Mouse (Mus musculus) heart, embryonic 14.5 days (tissue): ENCODE results near the gene Drd1. TPM values are rescaled to one million over a fixed set of nuclear protein-coding genes. Genes with fewer than 3 reads are reported as not detected.

Experiments used
- ATAC-seq: fragments of 200-750 bp; cut with Nextera tagmentation; 2 replicates; pipeline ENCODE4 v1.8.0; 2017; ENCODE audit warnings: low read depth, moderate TSS enrichment; ENCODE audit not compliant: insufficient number of reproducible peaks, insufficient read depth, low FRiP score
- H3K27ac ChIP-seq, 2 experiments: fragments of 200-500 bp in 1 of 2; fragments of 300-500 bp in 1 of 2; sonication (generic) in 1 of 2; replicated peaks in 1 of 2; 2 replicates each; pipeline ENCODE4 v1.5.1; 2012 to 2014; ENCODE audit warnings: low read depth in 2 of 2, low read length in 2 of 2, control low read depth in 1 of 2, mild to moderate bottlenecking in 1 of 2, mixed read lengths in 1 of 2; ENCODE audit not compliant: control insufficient read depth in 1 of 2, insufficient read depth in 1 of 2
- H3K27me3 ChIP-seq: fragments of 300-500 bp; sonication (generic); 2 replicates; pipeline ENCODE4 v1.6.1; 2014; ENCODE audit warnings: mild to moderate bottlenecking, low read length, control low read depth; ENCODE audit not compliant: control insufficient read depth, insufficient read depth
- H3K36me3 ChIP-seq: fragments of 300-500 bp; sonication (generic); 2 replicates; pipeline ENCODE4 v1.6.1; 2014; ENCODE audit warnings: mild to moderate bottlenecking, control low read depth, low read length, mixed read lengths; ENCODE audit not compliant: control insufficient read depth, insufficient read depth
- H3K4me1 ChIP-seq, 2 experiments: fragments of 200-500 bp in 1 of 2; fragments of 300-500 bp in 1 of 2; sonication (generic) in 1 of 2; 2 replicates each; pipeline ENCODE4 v1.6.1; 2012 to 2014; ENCODE audit warnings: low read length in 2 of 2, control low read depth in 1 of 2, mixed read lengths in 1 of 2; ENCODE audit not compliant: control insufficient read depth in 2 of 2, insufficient read depth in 2 of 2
- H3K4me2 ChIP-seq: fragments of 300-500 bp; sonication (generic); 2 replicates; pipeline ENCODE4 v1.6.1; 2014; ENCODE audit warnings: mild to moderate bottlenecking, low read length
- H3K4me3 ChIP-seq, 2 experiments: fragments of 200-500 bp in 1 of 2; fragments of 300-500 bp in 1 of 2; sonication (generic) in 1 of 2; 2 replicates each; pipeline ENCODE4 v1.5.1; 2012 to 2014; ENCODE audit warnings: low read length in 2 of 2, mild to moderate bottlenecking in 2 of 2, control low read depth in 1 of 2, low read depth in 1 of 2, moderate library complexity in 1 of 2; ENCODE audit not compliant: control insufficient read depth in 1 of 2, insufficient read depth in 1 of 2
- H3K9ac ChIP-seq: fragments of 300-500 bp; sonication (generic); 2 replicates; pipeline ENCODE4 v1.6.1; 2014; ENCODE audit warnings: mild to moderate bottlenecking, low read length
- H3K9me3 ChIP-seq: fragments of 300-500 bp; sonication (generic); 2 replicates; pipeline ENCODE4 v1.6.1; 2016; ENCODE audit warnings: low read length, control low read depth; ENCODE audit not compliant: control insufficient read depth
- WGBS: fragments of 180-500 bp; shearing (Covaris S2); extraction: QIAGEN DNeasy Blood & Tissue Kit; methylation state at CpG from one replicate; pipeline ENCODE4 v1.1.7; 2014; 5-methylcytosine and 5-hydroxymethylcytosine counted together
- polyA plus RNA-seq: library from polyadenylated mRNA; unstranded; fragments of >200 nt; fragmentation: Nextera tagmentation; extraction: Ambion mirVana; gene quantifications from 2 replicates; pipeline ENCODE4 v1.2.1, GENCODE M21; 2014

Drd1 gene
- 0.20 TPM in 1 of 2 replicates, not detected in the other for polyA plus RNA-seq

GRCm38 (mm10) chr13:54055448-54055861 lies at the start of gene Drd1:
Gene Drd1 (minus strand): TSS chr13:54055705.
- H3K9ac ChIP-seq, result peak within 1 kb of the TSS; percentile 62
- WGBS, result under 1% methylated on average over 31 of the region's 31 CpGs
- peak; percentile 39; the same call in 1 of the 2 replicates for ATAC-seq

GRCm38 (mm10) chr13:54103866-54104265 lies 48.4 kb upstream of the Drd1 start:
- Histone ChIP-seq H3K4me1 (peaks cover 6 to 19% of the 10 kb centered on the region in 2 experiments), H3K27ac (no peak overlapping the region), H3K4me2 (no peak overlapping the region), H3K27me3 (no peaks in the 10 kb centered on the region), H3K36me3 (peaks cover 50% of the 10 kb centered on the region), H3K4me3 (no peak overlapping the region), H3K9me3 (no peaks in the 10 kb centered on the region), H3K9ac (no peak overlapping the region)
- no peak for ATAC-seq
- WGBS, result 54% methylated on average over 10 of the region's 10 CpGs

More at GRCm38 (mm10) chr13:54055448-54055861, at the start of gene Drd1:
- Histone ChIP-seq H3K27ac (no peak within 1 kb of the TSS), H3K4me1 (no peaks in the 10 kb centered on the region), H3K9me3 (no peaks in the 10 kb centered on the region), H3K27me3 (peaks cover 30% of the 10 kb centered on the region), H3K36me3 (no peaks in the 10 kb centered on the region), H3K4me2 (peak within 1 kb of the TSS; percentile 96), H3K4me3 (peak within 1 kb of the TSS; percentile 51 to 53)

DNA sequence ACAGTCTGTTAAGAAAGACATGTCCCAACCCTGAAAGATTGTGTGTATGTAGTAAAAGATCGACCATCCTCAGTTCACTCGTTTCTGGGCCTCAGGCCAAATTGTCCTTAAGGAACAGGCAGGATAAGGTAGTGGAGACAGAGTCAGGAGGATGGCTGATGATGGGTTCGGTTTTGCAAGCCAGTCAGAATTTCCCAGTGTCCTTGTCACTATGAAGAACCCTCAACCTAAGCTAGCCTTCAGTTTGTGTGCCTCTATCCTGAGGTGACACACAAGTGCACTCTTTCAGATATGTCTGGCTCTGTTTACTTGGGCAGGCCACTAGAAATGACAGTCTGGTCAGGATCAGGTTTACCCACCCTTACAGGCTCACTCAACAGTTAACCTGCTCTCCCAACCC lies 47.8 kb upstream of the Drd1 start:
- Histone ChIP-seq H3K36me3 (peaks cover 53% of the 10 kb centered on the region), H3K4me1 (peaks cover 6 to 19% of the 10 kb centered on the region in 2 experiments), H3K9me3 (no peaks in the 10 kb centered on the region), H3K27ac (no peak overlapping the region), H3K27me3 (no peaks in the 10 kb centered on the region), H3K9ac (no peak overlapping the region), H3K4me2 (no peak overlapping the region), H3K4me3 (no peak overlapping the region)
- 70% methylated on average over 3 of the region's 3 CpGs for WGBS
- no peak for ATAC-seq

- H3K4me1 ChIP-seq, result peaks cover 6 to 19% of the 10 kb centered on the region in 2 experiments
- 87% methylated on average over 3 of the region's 3 CpGs for WGBS
- H3K36me3 ChIP-seq, result peaks cover 54% of the 10 kb centered on the region
- ATAC-seq, result no peak
- H3K4me2 ChIP-seq, result no peak overlapping the region
- no peak overlapping the region for H3K27ac ChIP-seq
- no peaks in the 10 kb centered on the region for H3K9me3 ChIP-seq
- no peaks in the 10 kb centered on the region for H3K27me3 ChIP-seq
- no peak overlapping the region for H3K4me3 ChIP-seq
- H3K9ac ChIP-seq, result no peak overlapping the region
These were observed 46.6 kb upstream of the Drd1 start for GRCm38 (mm10) chr13:54102061-54102460.

GRCm38 (mm10) chr13:54101031-54101820 lies 45.7 kb upstream of the Drd1 start:
- Histone ChIP-seq H3K4me1 (peaks cover 6 to 19% of the 10 kb centered on the region in 2 experiments), H3K9me3 (no peaks in the 10 kb centered on the region), H3K36me3 (peaks cover 52% of the 10 kb centered on the region), H3K9ac (no peak overlapping the region), H3K4me2 (no peak overlapping the region), H3K27ac (peak overlapping the region in 1 of 2 experiments; percentile 42; a peak in 1 of 4 replicates), H3K27me3 (no peaks in the 10 kb centered on the region), H3K4me3 (no peak overlapping the region)
- 53% methylated on average over 15 of the region's 15 CpGs for WGBS
- ATAC-seq, result no peak

DNA sequence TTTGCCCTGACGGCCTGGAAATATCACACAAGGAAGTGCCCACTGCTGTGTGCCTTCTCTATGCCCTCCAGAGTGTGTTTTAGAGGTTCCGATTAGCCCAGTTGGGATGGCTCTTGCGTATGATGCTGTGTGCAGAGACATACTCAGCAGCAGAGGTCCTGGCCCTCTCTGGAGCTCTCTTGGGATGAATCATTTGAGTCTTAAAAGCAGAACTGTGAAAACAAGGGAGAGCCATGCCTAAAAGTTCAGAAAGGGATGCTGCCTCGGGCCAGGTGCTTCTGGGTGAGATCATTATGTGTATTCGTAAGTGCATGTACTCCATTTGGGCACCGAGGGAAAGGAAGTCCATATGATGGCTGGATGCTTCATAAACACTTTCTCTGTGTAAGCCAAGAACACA lies 42.3 kb upstream of the Drd1 start:
- Histone ChIP-seq H3K4me2 (no peak overlapping the region), H3K4me1 (peaks cover 10 to 19% of the 10 kb centered on the region in 2 experiments), H3K9ac (no peak overlapping the region), H3K4me3 (no peak overlapping the region), H3K27me3 (no peaks in the 10 kb centered on the region), H3K36me3 (peaks cover 61% of the 10 kb centered on the region), H3K27ac (no peak overlapping the region), H3K9me3 (no peaks in the 10 kb centered on the region)
- 89% methylated on average over 6 of the region's 6 CpGs for WGBS
- ATAC-seq, result no peak

DNA sequence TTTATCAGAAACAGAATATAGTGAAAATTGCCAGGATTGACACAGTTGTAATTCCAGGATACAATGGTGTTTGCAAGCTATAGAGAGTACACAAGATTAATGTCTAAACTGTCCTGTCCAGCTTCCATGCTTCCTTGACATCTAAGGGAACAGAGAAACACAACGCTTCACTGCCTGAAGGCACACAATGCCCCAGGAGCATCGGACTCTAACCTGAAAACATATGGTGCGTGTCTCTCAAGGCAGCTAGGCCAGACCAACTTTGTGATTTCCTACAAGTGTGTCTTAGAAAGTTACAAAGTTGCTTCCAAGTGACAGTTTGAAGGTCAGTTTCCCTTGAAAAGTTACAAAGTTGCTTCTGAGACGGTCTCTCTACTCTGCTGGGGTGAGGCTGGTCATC lies 41.7 kb upstream of the Drd1 start:
- H3K4me1 ChIP-seq, result peaks cover 10 to 19% of the 10 kb centered on the region in 2 experiments
- ATAC-seq, result no peak
- H3K36me3 ChIP-seq, result peaks cover 67% of the 10 kb centered on the region
- WGBS, result 96% methylated on average over 4 of the region's 4 CpGs
- H3K4me2 ChIP-seq, result no peak overlapping the region
- H3K9ac ChIP-seq, result no peak overlapping the region
- H3K9me3 ChIP-seq, result no peaks in the 10 kb centered on the region
- no peak overlapping the region for H3K4me3 ChIP-seq
- no peaks in the 10 kb centered on the region for H3K27me3 ChIP-seq
- no peak overlapping the region for H3K27ac ChIP-seq
